Mouse (Mus musculus): ENCODE measurements around the gene Gm11554.
A peak's percentile ranks its signal among the peaks of the same experiment; 100 is the strongest.
"Not testable (repeated sequence)": the region's sequence is repeated elsewhere in the genome, so short reads cannot be mapped to it uniquely, and the experiment has no call there.

Gene Gm11554

GRCm38 (mm10) chr11:99804346-99804745 lies at the start of gene Gm11554:
Gene Gm11554, minus strand, starts transcription at chr11:99804446.
- DNase-seq = not testable (repeated sequence)

DNA sequence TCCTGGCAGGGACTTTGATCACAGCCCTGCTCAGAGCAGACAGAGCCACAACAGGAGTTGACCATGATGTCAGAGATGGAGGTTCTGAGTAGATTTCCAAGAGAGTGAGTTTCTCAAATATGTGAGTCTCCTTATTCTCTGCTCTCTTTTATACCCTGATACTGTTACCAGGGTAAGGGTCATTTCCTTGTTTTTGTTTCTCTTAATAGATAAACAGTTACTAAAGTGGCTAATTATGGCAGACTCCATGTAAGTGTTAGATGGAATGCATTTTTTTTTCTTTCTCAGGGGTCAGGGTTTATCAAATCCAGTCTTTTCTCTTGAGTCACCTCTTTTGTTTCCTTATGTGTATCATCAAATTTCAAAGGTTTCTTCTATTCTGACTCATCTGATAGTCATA lies 47.3 kb upstream of the Gm11554 start, which contains the start of gene Krtap4-16:
Krtap4-16 (minus strand) TSS at position 101 of the 400 bp plus-strand sequence.
- DNase-seq = no peak

DNA sequence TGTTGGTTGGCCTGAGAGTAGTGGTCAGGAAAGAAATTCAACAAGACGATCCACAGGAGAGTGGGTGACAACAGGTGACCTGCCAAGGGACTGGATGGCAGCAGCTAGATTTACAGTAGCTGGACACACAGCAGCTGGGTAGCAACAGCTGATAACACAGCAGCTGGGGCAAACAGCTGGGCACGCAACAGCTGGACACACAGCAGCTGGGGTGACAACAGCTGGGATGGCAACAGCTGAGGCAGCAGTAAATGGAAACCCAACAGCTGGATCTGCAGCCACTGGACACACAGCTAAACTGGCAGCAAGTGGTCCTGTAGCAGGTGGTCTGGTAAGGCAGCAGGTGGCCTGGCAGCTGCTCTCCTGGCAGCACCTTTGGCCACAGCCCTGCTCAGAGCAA lies 42.5 kb upstream of the Gm11554 start:
- no peak for DNase-seq

- no peak for DNase-seq
Observed at GRCm38 (mm10) chr11:99842185-99842584, 37.9 kb upstream of the Gm11554 start.

DNA sequence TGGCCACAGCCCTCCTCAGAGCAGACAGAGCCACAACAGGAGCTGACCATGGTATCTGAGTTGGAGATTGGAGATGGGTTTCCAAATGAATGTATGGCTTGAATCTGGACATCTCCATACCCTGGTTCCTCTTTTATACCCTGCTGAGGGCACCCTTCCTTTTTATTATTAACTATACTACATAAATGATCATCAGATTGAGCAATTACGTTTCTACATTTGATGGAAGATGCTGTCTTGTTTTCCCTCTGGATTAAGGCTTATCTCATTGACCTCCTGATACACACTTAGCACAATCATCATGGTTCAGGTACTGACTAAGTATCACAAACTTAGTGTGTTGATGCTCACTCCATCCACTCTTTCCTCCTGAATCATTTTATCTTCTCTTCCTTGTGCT lies 33.7 kb upstream of the Gm11554 start, which contains the start of gene 2300003K06Rik:
2300003K06Rik (minus strand) TSS at position 101 of the 400 bp plus-strand sequence.
- DNase-seq = no peak

DNA sequence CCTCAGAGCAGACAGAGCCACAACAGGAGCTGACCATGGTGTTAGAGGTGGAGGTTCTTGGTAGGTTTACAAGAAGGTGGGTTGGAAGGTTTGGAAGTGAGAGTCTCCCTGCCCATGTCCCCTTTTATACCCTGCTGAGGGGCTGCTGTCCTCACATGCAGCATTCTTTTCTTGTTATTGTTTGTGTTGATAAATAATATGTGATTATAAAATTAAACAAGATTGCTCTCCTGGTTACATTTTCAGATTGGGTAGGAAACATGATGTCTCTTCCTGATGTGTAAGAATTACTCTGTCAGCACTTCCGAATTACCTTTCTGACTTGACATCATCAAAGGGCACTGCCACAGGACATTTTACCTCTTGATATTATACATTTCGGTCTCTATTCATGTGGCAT lies 11.3 kb upstream of the Gm11554 start, which contains the start of gene Gm11564:
Gm11564 (minus strand) TSS at position 101 of the 400 bp plus-strand sequence.
- DNase-seq = not testable (repeated sequence)

DNA sequence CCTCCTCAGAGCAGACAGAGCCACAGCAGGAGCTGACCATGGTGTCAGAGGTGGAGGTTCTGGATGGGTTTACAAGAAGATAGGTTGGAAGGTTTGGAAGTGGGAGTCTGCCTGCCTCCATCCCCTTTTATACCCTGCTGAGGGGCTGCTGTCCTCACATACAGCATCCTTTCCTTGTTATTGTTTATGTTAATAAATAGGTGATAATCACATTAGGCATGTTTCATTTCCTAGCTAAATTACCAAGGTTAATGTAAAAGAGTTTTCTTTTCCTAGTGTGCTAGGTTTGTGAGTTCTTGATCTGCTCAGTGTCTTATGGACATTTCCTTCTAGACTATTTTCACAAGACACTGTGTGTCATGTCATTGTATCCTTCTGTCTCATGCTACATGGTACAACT lies 5.5 kb upstream of the Gm11554 start, which contains the start of gene Krtap4-13:
Krtap4-13 (minus strand) TSS at position 101 of the 400 bp plus-strand sequence.
- DNase-seq = not testable (repeated sequence)

- DNase-seq = not testable (repeated sequence)
Observed at GRCm38 (mm10) chr11:99798832-99799231, 5.4 kb downstream of the Gm11554 start, which contains the start of gene Gm11569. Gene Gm11569, minus strand, starts transcription at chr11:99798932.

GRCm38 (mm10) chr11:99793367-99793766 lies 10.9 kb downstream of the Gm11554 start, which contains the start of gene Gm11596:
Gene Gm11596, minus strand, starts transcription at chr11:99793467.
- no peak for DNase-seq

DNA sequence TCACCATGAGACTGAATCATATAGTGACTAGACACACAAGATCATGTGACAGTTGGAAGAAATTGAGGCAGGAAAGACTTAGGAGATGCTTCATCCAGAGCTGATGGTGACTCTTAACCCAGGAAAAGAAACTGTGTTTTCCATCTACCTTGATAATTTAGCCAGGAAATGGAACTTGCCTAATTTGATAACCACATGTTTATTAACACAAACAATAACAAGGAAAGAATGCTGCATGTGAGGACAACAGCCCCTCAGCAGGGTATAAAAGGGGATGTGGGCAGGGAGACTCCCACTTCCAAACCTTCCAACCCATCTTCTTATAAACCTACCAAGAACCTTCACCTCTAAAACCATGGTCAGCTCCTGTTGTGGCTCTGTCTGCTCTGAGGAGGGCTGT lies 19.3 kb downstream of the Gm11554 start, which contains the start of gene Krtap4-9:
Krtap4-9 (plus strand) TSS at position 301 of the 400 bp plus-strand sequence.
- not testable (repeated sequence) for DNase-seq

DNA sequence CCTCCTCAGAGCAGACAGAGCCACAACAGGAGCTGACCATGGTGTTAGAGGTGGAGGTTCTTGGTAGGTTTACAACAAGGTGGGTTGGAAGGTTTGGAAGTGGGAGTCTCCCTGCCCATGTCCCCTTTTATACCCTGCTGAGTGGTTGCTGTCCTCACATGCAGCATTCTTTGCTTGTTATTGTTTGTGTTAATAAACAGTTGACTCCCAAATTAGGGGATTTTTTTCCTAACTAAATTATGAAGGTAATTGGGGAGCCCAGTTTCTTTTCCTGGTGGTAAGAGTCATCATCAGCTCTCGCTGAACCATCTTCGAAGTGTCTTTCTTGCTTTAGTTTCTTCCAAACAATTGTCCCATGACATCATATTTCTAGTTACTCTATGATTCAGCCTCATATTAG lies 23.6 kb downstream of the Gm11554 start, which contains the start of gene Krtap4-8:
Krtap4-8 (minus strand) TSS at position 101 of the 400 bp plus-strand sequence.
- DNase-seq = no peak

DNA sequence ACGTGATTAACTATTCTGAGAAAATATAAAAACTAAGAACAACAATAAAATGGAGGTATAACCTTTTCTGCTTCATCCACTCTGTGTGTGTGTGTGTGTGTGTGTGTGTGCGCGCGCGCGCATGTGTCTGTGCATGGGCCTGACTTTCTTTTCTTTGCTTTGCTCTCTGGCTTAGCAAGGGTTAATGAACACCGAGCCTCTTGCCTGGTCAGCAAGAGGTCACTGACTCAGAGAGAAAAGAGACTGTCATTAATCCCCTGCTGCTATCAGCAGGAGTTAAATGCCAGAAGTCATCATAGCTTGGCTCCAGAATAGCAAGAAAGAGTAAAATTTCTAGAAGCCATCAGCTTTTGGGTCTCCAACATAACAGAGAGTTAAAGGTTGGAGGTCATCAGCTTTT lies 25.8 kb downstream of the Gm11554 start:
- DNase-seq = peak in 1 of 2 experiments; percentile 13

DNA sequence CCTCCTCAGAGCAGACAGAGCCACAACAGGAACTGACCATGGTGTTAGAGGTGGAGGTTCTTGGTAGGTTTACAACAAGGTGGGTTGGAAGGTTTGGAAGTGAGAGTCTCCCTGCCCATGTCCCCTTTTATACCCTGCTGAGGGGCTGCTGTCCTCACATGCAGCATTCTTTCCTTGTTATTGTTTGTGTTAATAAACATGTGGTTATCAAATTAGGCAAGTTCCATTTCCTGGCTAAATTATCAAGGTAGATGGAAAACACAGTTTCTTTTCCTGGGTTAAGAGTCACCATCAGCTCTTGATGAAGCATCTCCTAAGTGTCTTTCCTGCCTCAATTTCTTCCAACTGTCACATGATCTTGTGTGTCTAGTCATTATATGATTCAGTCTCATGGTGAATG lies 31.4 kb downstream of the Gm11554 start, which contains the start of gene Gm11595:
Gm11595 (minus strand) TSS at position 101 of the 400 bp plus-strand sequence.
- not testable (repeated sequence) for DNase-seq

- no peak for DNase-seq
Observed at GRCm38 (mm10) chr11:99768410-99768809, 35.8 kb downstream of the Gm11554 start.

- DNase-seq = no peak
Observed at GRCm38 (mm10) chr11:99758877-99759276, 45.4 kb downstream of the Gm11554 start.

Measured in kidney, postnatal 36 days (tissue).